Mouse (Mus musculus): Measurements from ENCODE around the gene Rad51b. TPM values are rescaled to one million over a fixed set of nuclear protein-coding genes. Genes with fewer than 3 reads are reported as not detected.

The Rad51b gene
- total and polyA plus RNA-seq, 2 experiments from 2014 or later, result 1.4 to 1.8 TPM

DNA sequence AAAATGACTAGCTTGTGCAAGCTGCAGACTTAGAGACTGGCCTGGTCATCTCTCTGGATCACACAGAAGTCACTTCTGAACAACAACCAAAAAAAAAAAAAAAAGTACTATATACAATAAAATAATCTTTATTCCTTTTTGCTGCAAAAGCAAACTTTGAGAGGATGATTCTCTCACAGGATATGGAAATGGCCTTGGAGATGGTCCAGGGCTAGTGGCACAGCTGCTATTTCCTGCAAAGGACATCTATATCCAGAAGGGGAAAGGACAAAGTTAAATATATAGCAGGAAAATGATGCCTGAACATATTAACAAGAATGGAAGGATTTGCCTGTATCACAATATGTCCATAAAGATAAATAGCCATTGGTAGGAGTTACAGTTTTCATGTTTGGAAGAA, 429.9 kb downstream of the Rad51b start:
- Histone ChIP-seq H3K27me3 (ENCODE audit: control insufficient read depth, insufficient read depth, low read length) (no peaks in the 10 kb centered on the region), H3K27ac (ENCODE audit: low read depth) (no peak overlapping the region), H3K9ac (replicated peaks; ENCODE audit: low read depth, low read length) (no peak overlapping the region), H3K4me3 (ENCODE audit: low read depth, low read length) (no peak overlapping the region), H3K36me3 (replicated peaks; ENCODE audit: control insufficient read depth, insufficient read depth, low read length) (0 out of 2 replicates have a peak, but pooled peaks cover 3% of the 10 kb centered on the region), H3K4me2 (ENCODE audit: low read depth, low read length) (no peak overlapping the region), H3K4me1 (ENCODE audit: control insufficient read depth, insufficient read depth) (peaks cover 8% of the 10 kb centered on the region; the same call in 1 of the 2 replicates), H3K9me3 (replicated peaks; ENCODE audit: control insufficient read depth, low read length) (peaks cover 16% of the 10 kb centered on the region)
- ATAC-seq (ENCODE audit: insufficient read depth, low read depth) (no peak), DNase-seq (ENCODE audit: low spot score) (no peak)
- TF ChIP-seq CTCF (IDR thresholded peaks at IDR 0.05; ENCODE audit: low read depth) (no peak), EP300 (IDR thresholded peaks at IDR 0.05; ENCODE audit: low read depth) (no peak)

DNA sequence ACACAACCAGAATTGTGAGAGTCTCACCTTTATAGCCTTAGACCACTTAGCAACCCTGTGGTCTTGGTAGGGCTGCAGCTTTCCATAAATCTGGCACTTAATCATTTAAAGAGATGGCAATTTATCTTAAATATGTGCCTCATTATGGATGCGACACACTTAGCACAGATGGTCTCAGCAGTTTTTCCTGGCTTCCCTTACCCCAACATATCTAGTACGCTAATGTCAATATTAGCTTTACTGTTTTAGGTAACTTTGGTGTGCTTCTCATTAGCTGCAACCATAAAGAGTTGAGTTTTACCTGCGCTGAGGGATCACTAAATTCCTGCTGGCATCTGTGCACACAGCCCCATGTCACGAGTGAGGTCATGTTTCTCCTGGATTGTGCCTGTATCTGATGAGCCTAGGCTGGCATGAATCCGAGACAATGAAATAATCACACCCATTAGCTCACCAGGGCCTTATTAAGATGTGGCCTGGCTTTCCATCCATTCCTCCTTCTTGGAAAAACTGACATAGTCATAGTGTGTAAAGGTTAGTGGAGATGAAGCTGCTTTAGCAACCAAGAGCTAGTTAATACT, 432.9 kb downstream of the Rad51b start:
- no peak for DNase-seq (ENCODE audit: low spot score)
- no peak overlapping the region for H3K4me3 ChIP-seq (ENCODE audit: low read depth, low read length)
- no peak for ATAC-seq (ENCODE audit: insufficient read depth, low read depth)
- no peak overlapping the region for H3K27ac ChIP-seq (ENCODE audit: low read depth)
- peaks cover 16% of the 10 kb centered on the region for H3K9me3 ChIP-seq (replicated peaks; ENCODE audit: control insufficient read depth, low read length)
- H3K27me3 ChIP-seq (ENCODE audit: control insufficient read depth, insufficient read depth, low read length), result no peaks in the 10 kb centered on the region
- no peak overlapping the region for H3K4me2 ChIP-seq (ENCODE audit: low read depth, low read length)
- 0 out of 2 replicates have a peak, but pooled peaks cover 3% of the 10 kb centered on the region for H3K36me3 ChIP-seq (replicated peaks; ENCODE audit: control insufficient read depth, insufficient read depth, low read length)
- no peak overlapping the region for H3K9ac ChIP-seq (replicated peaks; ENCODE audit: low read depth, low read length)
- TF ChIP-seq EP300 (IDR thresholded peaks at IDR 0.05; ENCODE audit: low read depth) (no peak), CTCF (IDR thresholded peaks at IDR 0.05; ENCODE audit: low read depth) (no peak)
- WGBS, result 80% methylated on average over 5 of the region's 5 CpGs
- 0 out of 2 replicates have a peak, but pooled peaks cover 2% of the 10 kb centered on the region for H3K4me1 ChIP-seq (ENCODE audit: control insufficient read depth, insufficient read depth)

DNA sequence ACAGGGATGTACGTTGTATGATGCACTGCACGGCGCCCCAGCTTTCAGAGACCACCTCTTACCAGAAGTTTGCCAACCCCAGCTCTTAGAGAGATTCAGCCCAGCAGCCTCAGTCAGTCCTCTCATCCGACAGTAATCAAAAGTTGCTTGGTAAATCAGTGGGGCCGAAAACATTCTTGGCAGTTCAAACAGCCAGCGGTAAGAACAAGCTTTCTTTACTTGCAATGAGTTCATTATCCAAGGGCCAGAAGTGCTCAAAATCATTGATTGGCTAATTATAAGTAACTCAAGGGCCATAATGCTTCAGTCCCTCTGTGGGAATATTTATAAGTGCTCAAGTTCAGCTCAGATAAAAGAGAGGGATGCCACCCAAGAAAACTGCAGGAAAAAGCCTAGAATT, 434.8 kb downstream of the Rad51b start:
- Histone ChIP-seq H3K4me1 (ENCODE audit: control insufficient read depth, insufficient read depth) (no peaks in the 10 kb centered on the region), H3K9ac (replicated peaks; ENCODE audit: low read depth, low read length) (no peak overlapping the region), H3K9me3 (replicated peaks; ENCODE audit: control insufficient read depth, low read length) (peaks cover 16% of the 10 kb centered on the region), H3K27ac (ENCODE audit: low read depth) (no peak overlapping the region), H3K27me3 (ENCODE audit: control insufficient read depth, insufficient read depth, low read length) (no peaks in the 10 kb centered on the region), H3K4me2 (ENCODE audit: low read depth, low read length) (no peak overlapping the region), H3K4me3 (ENCODE audit: low read depth, low read length) (no peak overlapping the region), H3K36me3 (replicated peaks; ENCODE audit: control insufficient read depth, insufficient read depth, low read length) (0 out of 2 replicates have a peak, but pooled peaks cover 3% of the 10 kb centered on the region)
- DNase-seq (ENCODE audit: low spot score) (no peak), ATAC-seq (ENCODE audit: insufficient read depth, low read depth) (no peak)
- WGBS, result 85% methylated on average over 6 of the region's 6 CpGs
- TF ChIP-seq CTCF (IDR thresholded peaks at IDR 0.05; ENCODE audit: low read depth) (no peak), EP300 (IDR thresholded peaks at IDR 0.05; ENCODE audit: low read depth) (no peak)

DNA sequence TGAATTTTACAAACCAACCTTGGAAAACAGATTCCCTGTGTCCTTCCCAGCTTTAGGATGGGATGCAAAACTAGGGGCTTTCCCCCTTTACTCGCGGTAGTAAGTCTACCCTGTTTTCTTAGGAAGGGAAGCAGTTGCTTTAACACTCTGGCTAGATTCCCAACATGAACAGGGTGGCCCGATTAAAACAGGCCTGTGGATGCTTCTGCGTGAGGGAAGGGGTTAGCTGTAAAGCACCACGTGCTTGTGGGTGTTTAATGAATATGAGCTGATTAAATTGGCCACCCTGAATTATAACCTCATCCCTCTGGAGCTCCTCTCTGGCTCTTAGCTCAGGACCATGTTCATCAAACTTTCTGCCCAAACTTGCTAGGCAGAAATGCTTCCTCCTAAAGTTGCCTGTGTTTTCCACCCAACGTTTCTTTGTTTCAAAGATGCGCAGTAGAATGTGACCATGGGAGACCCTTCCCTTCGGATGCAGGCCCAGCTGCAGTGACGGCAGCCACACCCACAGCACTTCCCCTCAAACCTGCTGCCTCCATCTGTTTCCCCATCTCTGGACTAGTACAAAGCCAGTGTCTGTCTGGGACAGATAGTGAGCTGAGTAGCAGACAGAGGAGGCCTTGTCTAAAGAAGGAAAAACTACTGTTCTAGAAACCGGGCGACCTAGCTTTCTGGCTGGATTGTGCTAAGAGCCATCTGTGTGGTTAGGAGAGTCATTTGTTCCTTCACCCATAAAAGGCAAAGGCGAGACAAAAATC, 435.5 kb downstream of the Rad51b start:
- no peak overlapping the region for H3K9ac ChIP-seq (replicated peaks; ENCODE audit: low read depth, low read length)
- WGBS, result 58% methylated on average over 12 of the region's 12 CpGs
- H3K27ac ChIP-seq (ENCODE audit: low read depth), result 0 out of 2 replicates have a peak overlapping the region, but pooled peaks have one; percentile 1
- TF ChIP-seq CTCF (IDR thresholded peaks at IDR 0.05; ENCODE audit: low read depth), result no peak
- TF ChIP-seq EP300 (IDR thresholded peaks at IDR 0.05; ENCODE audit: low read depth), result no peak
- H3K4me2 ChIP-seq (ENCODE audit: low read depth, low read length), result no peak overlapping the region
- H3K36me3 ChIP-seq (replicated peaks; ENCODE audit: control insufficient read depth, insufficient read depth, low read length), result 0 out of 2 replicates have a peak, but pooled peaks cover 3% of the 10 kb centered on the region
- H3K9me3 ChIP-seq (replicated peaks; ENCODE audit: control insufficient read depth, low read length), result peaks cover 14% of the 10 kb centered on the region
- peak; percentile 33; the same call in 1 of the 2 replicates for ATAC-seq (ENCODE audit: insufficient read depth, low read depth)
- no peak overlapping the region for H3K4me3 ChIP-seq (ENCODE audit: low read depth, low read length)
- H3K27me3 ChIP-seq (ENCODE audit: control insufficient read depth, insufficient read depth, low read length), result no peaks in the 10 kb centered on the region
- H3K4me1 ChIP-seq (ENCODE audit: control insufficient read depth, insufficient read depth), result no peaks in the 10 kb centered on the region
- DNase-seq (ENCODE audit: low spot score), result no peak

DNA sequence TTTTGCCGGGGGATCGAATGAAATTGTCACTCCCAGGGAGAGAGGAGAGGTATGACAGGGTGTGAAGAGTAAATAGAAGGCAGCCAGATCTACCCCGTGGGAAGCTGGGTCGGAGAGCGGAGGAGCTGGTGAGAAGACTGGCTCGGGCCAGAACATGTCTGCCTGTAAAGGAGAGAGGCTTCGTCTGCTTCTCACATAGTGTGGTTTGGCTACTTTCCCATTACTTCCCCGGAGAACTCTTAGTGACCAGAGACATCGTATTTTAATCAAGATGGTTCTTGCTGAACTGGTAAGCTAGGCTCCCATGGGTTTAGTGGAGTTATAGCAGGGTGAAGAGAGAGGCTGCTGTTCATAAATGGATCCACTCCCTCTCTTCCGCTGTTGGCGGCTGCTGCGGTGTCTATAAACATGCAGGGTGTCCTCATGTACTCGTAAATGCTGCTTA, 438.3 kb downstream of the Rad51b start:
- TF ChIP-seq EP300 (IDR thresholded peaks at IDR 0.05; ENCODE audit: low read depth), result no peak
- TF ChIP-seq CTCF (IDR thresholded peaks at IDR 0.05; ENCODE audit: low read depth), result no peak
- Histone ChIP-seq H3K4me1 (ENCODE audit: control insufficient read depth, insufficient read depth) (no peaks in the 10 kb centered on the region), H3K4me2 (ENCODE audit: low read depth, low read length) (no peak overlapping the region), H3K36me3 (replicated peaks; ENCODE audit: control insufficient read depth, insufficient read depth, low read length) (no peaks in the 10 kb centered on the region), H3K4me3 (ENCODE audit: low read depth, low read length) (no peak overlapping the region), H3K27me3 (ENCODE audit: control insufficient read depth, insufficient read depth, low read length) (no peaks in the 10 kb centered on the region), H3K9ac (replicated peaks; ENCODE audit: low read depth, low read length) (no peak overlapping the region), H3K9me3 (replicated peaks; ENCODE audit: control insufficient read depth, low read length) (no peaks in the 10 kb centered on the region), H3K27ac (ENCODE audit: low read depth) (peak overlapping the region; percentile 22)
- ATAC-seq (ENCODE audit: insufficient read depth, low read depth), result no peak
- no peak for DNase-seq (ENCODE audit: low spot score)
- WGBS, result 59% methylated on average over 13 of the region's 13 CpGs
